Mouse (Mus musculus) right cerebral cortex, postnatal 25 days (tissue): Measurements from ENCODE around the gene Slc38a3.

Experiments
- DNase-seq: peaks from one replicate; pipeline ENCODE4 v3.0.0; 2022

Gene Slc38a3

GRCm38 (mm10) chr9:107617461-107617860 is 51.9 kb downstream of the Slc38a3 start:
- DNase-seq = no peak

DNA sequence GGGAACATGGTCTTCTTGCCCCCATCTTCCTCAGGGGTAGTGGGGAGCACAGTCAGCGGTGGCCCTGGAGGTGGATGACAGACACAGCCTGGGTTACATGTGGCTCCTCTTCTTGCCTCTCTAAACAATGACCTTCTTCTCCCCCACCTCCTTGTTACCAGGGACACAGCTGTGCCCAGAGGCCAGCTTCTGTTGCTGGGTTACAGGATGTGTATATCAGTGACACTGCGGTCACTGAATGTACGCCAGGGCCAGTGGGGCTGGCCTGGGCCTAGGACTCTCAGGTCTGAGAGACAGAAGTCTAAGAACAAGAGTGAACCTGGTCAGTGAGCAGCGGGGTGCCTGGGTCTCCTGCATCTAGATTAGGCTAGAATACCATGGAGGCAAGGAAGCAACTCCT is 54.3 kb downstream of the Slc38a3 start:
- DNase-seq = no peak

DNA sequence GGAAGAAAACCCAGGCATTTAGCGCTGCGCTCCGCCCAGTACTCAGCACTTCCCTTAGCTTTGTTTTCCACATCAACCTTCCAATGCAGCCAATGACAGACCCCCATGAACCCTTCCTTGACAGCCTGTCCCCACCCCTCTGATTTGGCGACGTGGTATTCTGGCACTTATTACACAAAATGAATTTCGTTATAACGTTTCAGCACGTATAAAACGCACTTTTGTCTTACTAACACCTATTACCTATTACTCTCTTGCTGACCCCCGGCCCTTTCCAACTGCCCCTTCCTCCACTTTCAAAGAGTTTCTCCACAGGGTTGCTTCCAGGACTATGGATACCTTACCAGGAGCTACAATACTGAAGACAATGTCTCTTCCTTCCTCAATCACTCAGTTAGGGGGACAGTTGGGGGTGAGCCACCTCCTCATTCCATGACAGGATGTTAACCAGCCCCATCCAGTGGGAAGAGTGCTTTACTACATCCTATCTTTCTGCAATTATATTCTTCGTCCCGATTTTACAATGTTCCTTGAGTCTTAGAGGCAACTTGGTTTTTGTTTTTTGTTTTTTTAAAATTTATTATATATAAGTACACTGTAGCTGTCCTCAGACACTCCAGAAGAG is 56.3 kb downstream of the Slc38a3 start:
- DNase-seq = no peak

DNA sequence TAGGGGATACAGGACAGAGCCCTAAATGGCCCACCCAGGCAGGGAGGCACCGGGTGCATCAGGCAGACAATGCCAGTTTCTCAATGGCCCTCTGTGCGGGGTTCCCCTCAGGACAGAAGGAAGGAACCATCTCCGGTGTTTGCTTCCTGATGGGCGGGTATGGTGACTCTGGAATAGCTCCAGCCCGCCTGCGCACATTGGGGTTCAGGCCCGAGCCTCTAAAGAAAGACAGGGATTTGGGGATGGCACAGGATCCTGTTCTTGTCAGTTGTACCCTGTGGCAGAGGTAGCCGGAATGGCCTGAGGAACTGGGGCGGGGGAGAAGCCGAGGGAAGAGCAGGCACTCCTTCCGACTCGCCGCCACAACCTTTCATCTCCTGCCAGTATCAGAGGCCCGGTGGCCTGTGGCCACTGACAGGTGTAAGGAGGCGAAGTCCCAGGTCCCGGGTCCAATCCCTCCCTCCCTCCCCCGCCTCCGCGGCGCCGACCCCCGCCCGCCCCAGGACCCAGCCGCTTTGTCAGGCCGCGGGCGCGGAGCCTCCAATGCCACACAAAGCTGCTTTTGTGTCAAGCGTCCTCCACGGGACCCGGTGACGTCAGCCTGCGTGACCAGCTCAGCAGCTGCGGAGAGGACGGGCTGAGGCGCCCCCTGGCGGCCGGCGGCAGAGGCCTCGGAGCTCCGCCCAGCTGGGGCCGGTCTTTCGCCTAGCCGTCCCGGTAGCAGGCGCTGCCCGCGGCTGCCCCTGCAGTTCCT is 57.0 kb downstream of the Slc38a3 start:
- peak; percentile 99 for DNase-seq

- no peak for DNase-seq
Measured at GRCm38 (mm10) chr9:107611456-107612190, 57.7 kb downstream of the Slc38a3 start.

- no peak for DNase-seq
Measured at GRCm38 (mm10) chr9:107609433-107609830, 59.9 kb downstream of the Slc38a3 start.

GRCm38 (mm10) chr9:107608741-107609432 is 60.4 kb downstream of the Slc38a3 start, which contains the start of gene Sema3b:
Sema3b (minus strand) TSS chr9:107609229.
- DNase-seq = no peak

- no peak for DNase-seq
Measured at GRCm38 (mm10) chr9:107607653-107608245, 61.6 kb downstream of the Slc38a3 start.

GRCm38 (mm10) chr9:107607036-107607435 is 62.3 kb downstream of the Slc38a3 start:
- DNase-seq = no peak

GRCm38 (mm10) chr9:107606591-107606990 is 62.7 kb downstream of the Slc38a3 start:
- DNase-seq = no peak

GRCm38 (mm10) chr9:107605041-107605661 is 64.2 kb downstream of the Slc38a3 start:
- no peak for DNase-seq

DNA sequence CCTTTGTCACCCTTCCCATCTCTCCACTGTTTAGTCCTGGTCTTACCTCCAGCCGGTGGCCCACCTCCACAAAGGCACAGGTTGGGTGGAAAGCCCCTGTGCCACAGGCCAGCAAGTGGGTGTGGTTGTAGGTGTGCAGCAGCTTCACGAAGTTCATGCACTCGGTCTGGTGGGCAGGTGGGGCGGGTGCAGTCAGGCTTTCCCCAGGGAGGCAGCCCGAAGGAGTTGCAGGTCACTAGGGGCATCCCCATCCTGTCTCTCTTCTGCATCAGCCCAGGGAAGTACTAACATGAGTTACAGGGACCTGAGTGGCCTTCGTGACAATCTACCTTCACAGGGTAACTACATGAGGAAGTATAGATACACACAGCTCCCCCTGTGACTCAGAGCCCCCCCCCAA is 66.1 kb downstream of the Slc38a3 start:
- no peak for DNase-seq

DNA sequence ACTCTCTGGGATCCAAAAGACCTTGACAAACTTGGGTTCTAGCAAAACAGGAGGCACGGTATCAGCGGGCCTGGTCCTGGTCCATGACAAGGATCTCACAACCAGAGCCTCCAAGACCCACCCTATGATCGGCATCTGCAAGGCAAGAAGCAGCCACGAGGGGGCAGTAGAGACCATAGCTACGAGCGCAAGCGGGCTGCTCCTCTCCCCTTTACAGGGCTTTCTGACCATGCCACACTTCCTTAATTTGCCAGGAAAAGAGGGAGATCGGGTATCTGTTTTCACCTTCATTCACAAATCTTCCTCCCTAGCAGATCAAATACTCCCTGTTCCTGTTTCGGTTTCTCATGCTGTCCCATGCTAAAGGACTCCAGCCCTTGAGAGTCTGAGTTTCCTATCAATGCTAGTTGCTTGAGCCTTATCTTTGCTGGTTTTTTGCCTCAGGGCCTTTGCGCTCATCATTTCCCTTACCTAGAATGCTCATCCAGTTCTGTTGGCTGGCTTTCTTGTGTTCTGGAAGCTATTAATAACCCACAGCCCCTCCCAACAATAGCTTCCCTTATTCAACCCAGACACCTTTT is 67.2 kb downstream of the Slc38a3 start:
- DNase-seq = peak; percentile 86

DNA sequence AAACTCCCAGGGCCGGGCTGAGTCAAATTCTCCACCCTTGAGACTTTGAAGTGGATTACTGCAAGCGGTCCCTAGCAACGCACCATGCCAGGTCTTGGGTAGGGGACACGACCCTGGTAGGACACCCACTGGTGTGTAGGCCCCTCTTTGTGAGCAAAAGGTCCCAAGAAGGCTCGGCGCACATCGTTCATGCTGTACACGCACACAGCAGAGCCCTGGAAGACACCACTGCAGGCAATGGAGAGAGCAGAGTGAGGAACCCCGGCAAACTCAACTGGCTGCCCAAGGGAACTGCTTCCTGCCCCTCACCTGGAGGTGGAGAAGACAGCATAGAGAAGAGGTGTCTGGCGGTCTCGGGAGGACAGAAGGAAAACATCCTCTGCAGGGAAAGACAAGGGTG is 68.1 kb downstream of the Slc38a3 start:
- no peak for DNase-seq

GRCm38 (mm10) chr9:107600745-107601144 is 68.6 kb downstream of the Slc38a3 start:
- DNase-seq = no peak
